10 mouse cellular contexts compared by ENCODE assay signal in genomic region chr4:4875257-4875656, GRCm38 (mm10).
DNase-seq lines count a peak whose midpoint lies in the region; ATAC-seq and TF ChIP-seq lines count a peak whose summit lies in the region.
"Had no signal": no experiment of that assay in that cellular context is flagged by ENCODE, and none has a peak within 500 bp of the region (broad histone marks: within the 10 kb centered on the region; RNA-seq: fewer than 3 reads in every experiment).

No protein-coding gene starts in this region.

- no peak overlapping the region for H3K27ac ChIP-seq in left cerebral cortex, adult 2 months
- H3K27ac ChIP-seq: embryonic facial prominence, embryonic 15.5 days; heart, embryonic 15.5 days had no signal

- intact Hi-C loops in left cerebral cortex, adult 2 months (cut with DNase I), result no loop called here

- no peak for ATAC-seq in monocyte, adult 5-6 weeks (replicated peaks; ENCODE audit: insufficient number of reproducible peaks, low FRiP score, low TSS enrichment, poor library complexity, severe bottlenecking)

- DNase-seq in frontal cortex, postnatal 10 days (ENCODE audit: low spot score in 2 of 2), result peak; percentile 9 to 17
- no peak for DNase-seq in frontal cortex, postnatal 14 days (ENCODE audit: low spot score in 2 of 2)
- no peak for DNase-seq in left cerebral cortex, adult 2 months (ENCODE audit: extremely low spot score in 1 of 2, low spot score in 2 of 2)
- DNase-seq in left cerebral cortex, adult 11 months (ENCODE audit: low spot score), result no peak
- peak; percentile 84 for DNase-seq in adipocyte (ENCODE audit: low spot score)
- DNase-seq in gastrocnemius, postnatal 25 days, result peak; percentile 15
- DNase-seq in cerebellum, adult 9-11 months, result no peak

- no peak overlapping the region for H3K4me3 ChIP-seq in left cerebral cortex, adult 2 months
- H3K4me3 ChIP-seq: embryonic facial prominence, embryonic 15.5 days; heart, embryonic 15.5 days had no signal

- peak; percentile 4 for TF ChIP-seq CTCF in left cerebral cortex, adult 2 months (IDR thresholded peaks at IDR 0.05)

Comparison
In these comparisons a context has a peak if more than half of its experiments do, and no peak if none do; other contexts are left out.
1. DNase-seq: peak in frontal cortex, postnatal 10 days (2 of 2), adipocyte (single experiment) and gastrocnemius, postnatal 25 days (single experiment); none in frontal cortex, postnatal 14 days (0 of 2), left cerebral cortex, adult 2 months (0 of 2), left cerebral cortex, adult 11 months (single experiment) and cerebellum, adult 9-11 months (single experiment).